Mouse (Mus musculus) limb, embryonic 14.5 days (tissue): Measurements from ENCODE around the gene Tmem132a. TPM values are rescaled to one million over a fixed set of nuclear protein-coding genes. Genes with fewer than 3 reads are reported as not detected.

Experiments
- ATAC-seq: fragments of 200-750 bp; cut with Nextera tagmentation; 2 replicates; pipeline ENCODE4 v1.8.0; 2017; ENCODE audit warnings: low read depth, moderate number of reproducible peaks, moderate TSS enrichment; ENCODE audit not compliant: low FRiP score
- DNase-seq: peaks from one replicate; pipeline ENCODE4 v3.0.0-alpha.2; 2015; ENCODE audit warnings: low spot score
- H3K27ac ChIP-seq: fragments of 300-500 bp; sonication (generic); replicated peaks from 2 replicates; pipeline ENCODE4 v1.5.1; 2014; ENCODE audit warnings: low read depth, mild to moderate bottlenecking, low read length, moderate library complexity, mixed read lengths
- H3K27me3 ChIP-seq: fragments of 300-500 bp; sonication (generic); 2 replicates; pipeline ENCODE4 v1.6.1; 2014; ENCODE audit warnings: low read length, mixed read lengths; ENCODE audit not compliant: control insufficient read depth, insufficient read depth
- H3K36me3 ChIP-seq: fragments of 300-500 bp; sonication (generic); 2 replicates; pipeline ENCODE4 v1.6.1; 2014; ENCODE audit warnings: mild to moderate bottlenecking, low read length, moderate library complexity, mixed read lengths; ENCODE audit not compliant: control insufficient read depth, insufficient read depth
- H3K4me1 ChIP-seq: fragments of 300-500 bp; sonication (generic); 2 replicates; pipeline ENCODE4 v1.6.1; 2014; ENCODE audit warnings: antibody characterized with exemption, low read length, mixed read lengths; ENCODE audit not compliant: control insufficient read depth, insufficient read depth
- H3K4me2 ChIP-seq: fragments of 300-500 bp; sonication (generic); replicated peaks from 2 replicates; pipeline ENCODE4 v1.6.1; 2014; ENCODE audit warnings: low read depth, mild to moderate bottlenecking, low read length, moderate library complexity; ENCODE audit not compliant: severe bottlenecking
- H3K4me3 ChIP-seq: fragments of 300-500 bp; sonication (generic); replicated peaks from 2 replicates; pipeline ENCODE4 v1.5.1; 2014; ENCODE audit warnings: low read length
- H3K9ac ChIP-seq: fragments of 300-500 bp; sonication (generic); 2 replicates; pipeline ENCODE4 v1.6.1; 2014; ENCODE audit warnings: mild to moderate bottlenecking, low read depth, low read length, moderate library complexity; ENCODE audit not compliant: severe bottlenecking
- H3K9me3 ChIP-seq: fragments of 300-500 bp; sonication (generic); 2 replicates; pipeline ENCODE4 v1.6.1; 2016; ENCODE audit warnings: low read length; ENCODE audit not compliant: control insufficient read depth
- POLR2A ChIP-seq: fragments of 200-500 bp; IDR thresholded peaks from 2 replicates; pipeline ENCODE4 v1.8.0; 2012; ENCODE audit warnings: inconsistent platforms, mild to moderate bottlenecking, moderate library complexity, borderline replicate concordance; ENCODE audit not compliant: insufficient read depth, insufficient read length; ENCODE audit errors: extremely low read depth
- WGBS: fragments of 180-500 bp; shearing (Covaris S2); extraction: QIAGEN DNeasy Blood & Tissue Kit; methylation state at CpG from one replicate; pipeline ENCODE4 v1.1.7; 2014; 5-methylcytosine and 5-hydroxymethylcytosine counted together
- polyA plus RNA-seq, 2 experiments: library from polyadenylated mRNA; depleted of rRNA in 1 of 2; stranded (reverse) in 1 of 2; unstranded in 1 of 2; fragments of >200 nt; fragmentation: Nextera tagmentation in 1 of 2; extraction: Ambion mirVana in 1 of 2; gene quantifications; 2 replicates each; pipeline versions ENCODE4 v1.2.1 to v1.2.3; 2012 to 2014

Tmem132a gene
- polyA plus RNA-seq, 2 experiments: 67.8 to 150 TPM

DNA sequence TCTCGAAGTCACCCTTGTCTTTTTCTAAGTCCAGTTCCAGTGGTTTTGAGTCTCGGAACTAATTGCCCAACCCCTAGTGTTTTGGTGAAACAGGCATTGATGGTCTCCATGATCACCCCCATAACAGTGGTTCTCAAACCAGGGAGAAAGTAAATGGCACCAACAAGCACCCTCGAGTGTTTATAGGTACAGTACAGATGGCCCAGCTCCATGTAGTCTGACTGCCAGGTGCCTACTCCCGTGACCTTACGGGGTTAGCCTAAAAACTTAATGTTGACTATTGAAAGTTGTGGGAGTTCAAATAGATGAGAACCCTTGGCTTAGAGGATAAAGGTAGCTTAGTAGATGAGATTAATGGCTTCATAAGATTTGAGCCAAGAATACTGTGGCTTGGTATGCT lies 31.3 kb upstream of the Tmem132a start:
- Histone ChIP-seq H3K27ac (no peak overlapping the region), H3K4me2 (no peak overlapping the region), H3K36me3 (peaks cover 81% of the 10 kb centered on the region), H3K4me3 (no peak overlapping the region), H3K9ac (no peak overlapping the region), H3K4me1 (peaks cover 5% of the 10 kb centered on the region; the same call in 1 of the 2 replicates), H3K9me3 (no peaks in the 10 kb centered on the region), H3K27me3 (no peaks in the 10 kb centered on the region)
- no peak for DNase-seq
- no peak for TF ChIP-seq POLR2A
- WGBS: 96% methylated on average over 5 of the region's 5 CpGs
- no peak for ATAC-seq

DNA sequence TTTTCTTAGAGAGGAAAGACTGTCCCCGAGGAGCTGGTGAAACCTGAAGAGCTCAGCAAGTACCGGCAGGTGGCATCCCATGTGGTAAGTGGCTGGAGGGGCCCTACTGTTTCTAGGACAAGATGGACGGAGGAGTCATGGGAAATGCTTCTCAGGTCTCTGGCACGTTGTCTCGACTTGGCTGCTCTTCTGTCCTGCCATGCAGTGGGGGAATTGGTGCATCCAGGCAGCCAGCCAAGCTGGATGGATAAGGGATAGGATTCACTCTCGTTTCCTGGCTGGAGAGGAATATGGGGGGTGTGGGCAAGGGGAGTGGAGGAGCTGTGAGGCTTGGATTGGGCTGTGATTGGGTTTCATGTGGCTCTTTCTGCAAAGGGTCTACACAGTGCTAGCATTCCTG lies 30.6 kb upstream of the Tmem132a start:
- H3K4me3 ChIP-seq: no peak overlapping the region
- H3K36me3 ChIP-seq: peaks cover 74% of the 10 kb centered on the region
- DNase-seq (no peak), ATAC-seq (no peak)
- H3K27ac ChIP-seq: no peak overlapping the region
- WGBS: 88% methylated on average over 6 of the region's 6 CpGs
- no peak for TF ChIP-seq POLR2A
- H3K9ac ChIP-seq: no peak overlapping the region
- no peaks in the 10 kb centered on the region for H3K9me3 ChIP-seq
- peaks cover 7% of the 10 kb centered on the region; the same call in 1 of the 2 replicates for H3K4me1 ChIP-seq
- no peaks in the 10 kb centered on the region for H3K27me3 ChIP-seq
- H3K4me2 ChIP-seq: no peak overlapping the region

DNA sequence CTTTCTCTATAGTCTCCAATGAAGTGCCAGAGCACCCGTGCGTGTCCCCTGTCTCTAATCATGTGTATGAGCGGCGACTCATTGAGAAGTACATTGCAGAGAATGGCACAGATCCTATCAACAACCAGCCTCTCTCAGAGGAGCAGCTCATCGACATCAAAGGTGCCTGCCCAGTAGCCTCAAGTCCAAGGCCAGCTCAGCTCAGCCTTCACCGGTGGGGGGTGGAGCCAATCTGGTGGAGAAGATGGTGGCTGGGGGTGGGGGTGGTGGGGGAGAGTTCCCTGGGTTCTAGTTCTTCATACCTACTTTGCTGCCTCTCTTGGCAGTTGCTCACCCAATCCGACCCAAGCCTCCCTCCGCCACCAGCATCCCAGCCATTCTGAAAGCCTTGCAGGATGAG lies 27.8 kb upstream of the Tmem132a start:
- Histone ChIP-seq H3K27ac (no peak overlapping the region), H3K9ac (no peak overlapping the region), H3K36me3 (peaks cover 46% of the 10 kb centered on the region), H3K9me3 (no peaks in the 10 kb centered on the region), H3K27me3 (no peaks in the 10 kb centered on the region), H3K4me3 (no peak overlapping the region), H3K4me1 (peaks cover 11% of the 10 kb centered on the region; the same call in 1 of the 2 replicates), H3K4me2 (no peak overlapping the region)
- WGBS: 88% methylated on average over 8 of the region's 8 CpGs
- DNase-seq: no peak
- no peak for TF ChIP-seq POLR2A
- ATAC-seq: no peak

DNA sequence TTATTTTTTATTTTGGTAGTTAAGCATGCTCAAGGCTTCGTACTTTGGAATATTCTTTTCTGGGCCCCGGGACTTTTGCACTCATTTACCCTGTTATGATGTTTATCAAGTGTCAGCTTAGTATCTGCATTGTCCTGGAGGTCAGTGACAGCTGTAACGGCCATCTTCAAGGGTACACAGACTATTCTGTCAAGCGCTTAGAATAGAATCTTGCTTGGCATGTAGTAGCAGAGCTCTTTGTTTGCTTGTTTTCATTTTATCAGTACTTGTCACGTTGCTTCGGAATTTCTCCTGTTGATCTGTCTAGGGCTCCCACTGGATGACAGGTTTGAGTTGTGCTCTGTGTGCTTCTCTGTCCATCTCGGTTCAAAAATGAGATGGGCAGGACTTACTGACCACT lies 27.1 kb upstream of the Tmem132a start:
- Histone ChIP-seq H3K27me3 (no peaks in the 10 kb centered on the region), H3K4me3 (0 out of 2 replicates have a peak overlapping the region, but pooled peaks have one; percentile 95), H3K4me2 (peak overlapping the region; percentile 87), H3K27ac (no peak overlapping the region), H3K9me3 (no peaks in the 10 kb centered on the region), H3K36me3 (peaks cover 40% of the 10 kb centered on the region), H3K4me1 (peaks cover 11% of the 10 kb centered on the region; the same call in 1 of the 2 replicates), H3K9ac (peak overlapping the region; percentile 94)
- ATAC-seq: no peak
- 87% methylated on average over 7 of the region's 7 CpGs for WGBS
- no peak for DNase-seq
- TF ChIP-seq POLR2A: no peak

DNA sequence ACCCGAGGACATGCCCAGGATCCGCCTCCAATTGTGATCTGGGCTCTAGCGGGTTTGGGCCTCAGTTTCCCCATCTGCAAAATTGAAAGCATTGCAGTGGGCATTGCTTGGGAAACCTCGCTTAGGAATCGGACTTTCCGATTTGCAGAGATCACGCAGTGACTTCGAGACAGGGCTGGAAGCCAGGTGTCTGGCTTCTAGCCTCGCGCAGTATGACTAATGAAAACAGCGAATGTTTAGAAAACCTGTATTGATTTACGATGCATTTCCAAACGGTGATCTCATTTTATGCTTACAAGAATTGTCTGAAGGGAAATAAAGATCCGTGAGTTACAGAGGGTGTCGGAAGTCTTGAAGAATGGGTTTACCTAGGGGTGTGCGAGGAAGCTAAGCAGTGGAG lies 26.0 kb upstream of the Tmem132a start:
- peak overlapping the region; percentile 94 for H3K9ac ChIP-seq
- H3K4me2 ChIP-seq: peak overlapping the region; percentile 87
- no peaks in the 10 kb centered on the region for H3K9me3 ChIP-seq
- H3K27ac ChIP-seq: peak overlapping the region; percentile 93
- H3K4me1 ChIP-seq: peaks cover 11% of the 10 kb centered on the region; the same call in 1 of the 2 replicates
- peaks cover 28% of the 10 kb centered on the region for H3K36me3 ChIP-seq
- no peak for ATAC-seq
- 1% methylated on average over 16 of the region's 16 CpGs for WGBS
- H3K27me3 ChIP-seq: no peaks in the 10 kb centered on the region
- peak overlapping the region; percentile 95 for H3K4me3 ChIP-seq
- no peak for TF ChIP-seq POLR2A
- peak; percentile 57 for DNase-seq
